Comparison of ENCODE assay signal across 8 mouse cellular contexts in genomic region chr10:81568381-81569191, GRCm38 (mm10). TPM values are rescaled to one million over a fixed set of nuclear protein-coding genes. Genes with fewer than 3 reads are reported as not detected.
A peak's percentile ranks its signal among the peaks of the same experiment; 100 is the strongest.
DNase-seq lines count a peak whose midpoint lies in the region; ATAC-seq lines count a peak whose summit lies in the region.

No protein-coding gene starts in this region.

- H3K27ac ChIP-seq in heart, embryonic 15.5 days, result peak overlapping the region; percentile 90
- H3K27ac ChIP-seq in midbrain, embryonic 16.5 days (ENCODE audit: low read length), result peak overlapping the region; percentile 66

- no peaks in the 10 kb centered on the region for H3K9me3 ChIP-seq in megakaryocyte, embryonic 14.5 days
- no peaks in the 10 kb centered on the region for H3K9me3 ChIP-seq in heart, embryonic 15.5 days (replicated peaks)
- no peaks in the 10 kb centered on the region for H3K9me3 ChIP-seq in midbrain, embryonic 16.5 days (replicated peaks; ENCODE audit: control insufficient read depth, low read length, poor library complexity, severe bottlenecking)

- peak; percentile 72 to 90 for DNase-seq in kidney, postnatal 25 days
- DNase-seq in adipocyte (ENCODE audit: low spot score), result no peak
- DNase-seq in layer of hippocampus, adult 9-11 months, result no peak
- DNase-seq in layer of hippocampus, postnatal 10 days (ENCODE audit: low spot score in 2 of 2), result no peak

- H3K36me3 ChIP-seq in megakaryocyte, embryonic 14.5 days (replicated peaks; ENCODE audit: low read length), result peaks cover 42% of the 10 kb centered on the region
- H3K36me3 ChIP-seq in heart, embryonic 15.5 days, result peaks cover 30% of the 10 kb centered on the region
- peaks cover 14% of the 10 kb centered on the region; the same call in 1 of the 2 replicates for H3K36me3 ChIP-seq in midbrain, embryonic 16.5 days (ENCODE audit: control insufficient read depth, insufficient read depth, low read length)

- ATAC-seq in megakaryocyte, adult 5-6 weeks (ENCODE audit: poor library complexity, severe bottlenecking), result no peak
- ATAC-seq in heart, embryonic 15.5 days (replicated peaks; ENCODE audit: insufficient number of reproducible peaks, insufficient read depth, low FRiP score, low read depth), result peak; percentile 13
- no peak for ATAC-seq in midbrain, embryonic 16.5 days

- WGBS in heart, embryonic 15.5 days, result 10% methylated on average over 15 of the region's 16 CpGs
- 7% methylated on average over 16 of the region's 16 CpGs for WGBS in midbrain, embryonic 16.5 days

- H3K9ac ChIP-seq in heart, embryonic 15.5 days, result peak overlapping the region; percentile 43; the same call in 1 of the 2 replicates
- H3K9ac ChIP-seq in midbrain, embryonic 16.5 days (ENCODE audit: low read depth, low read length), result 0 out of 2 replicates have a peak overlapping the region, but pooled peaks have one; percentile 18

- peak overlapping the region; percentile 65 for H3K4me3 ChIP-seq in megakaryocyte, embryonic 14.5 days (replicated peaks)
- no peak overlapping the region for H3K4me3 ChIP-seq in heart, embryonic 15.5 days
- H3K4me3 ChIP-seq in midbrain, embryonic 16.5 days (ENCODE audit: low read depth, low read length), result no peak overlapping the region

- H3K4me2 ChIP-seq in heart, embryonic 15.5 days, result peak overlapping the region; percentile 53
- 0 out of 2 replicates have a peak overlapping the region, but pooled peaks have one; percentile 11 for H3K4me2 ChIP-seq in midbrain, embryonic 16.5 days (ENCODE audit: low read length)

- H3K4me1 ChIP-seq in megakaryocyte, embryonic 14.5 days, result peaks cover 78% of the 10 kb centered on the region
- H3K4me1 ChIP-seq in heart, embryonic 15.5 days (replicated peaks), result peaks cover 70% of the 10 kb centered on the region
- H3K4me1 ChIP-seq in midbrain, embryonic 16.5 days (ENCODE audit: control insufficient read depth, insufficient read depth, low read length), result peaks cover 33% of the 10 kb centered on the region

- H3K27me3 ChIP-seq in megakaryocyte, embryonic 14.5 days (replicated peaks), result peaks cover 14% of the 10 kb centered on the region
- no peaks in the 10 kb centered on the region for H3K27me3 ChIP-seq in heart, embryonic 15.5 days
- peaks cover 13% of the 10 kb centered on the region for H3K27me3 ChIP-seq in midbrain, embryonic 16.5 days (ENCODE audit: control insufficient read depth, insufficient read depth, low read depth, low read length)

RNA-seq across cellular contexts. Expression of gene Tle2, which starts 5.8 kb away (rescaled TPM):
- 18.9 and 34.3 TPM in 2 replicates for polyA plus RNA-seq in megakaryocyte, embryonic 14.5 days (2012; ENCODE audit: insufficient read depth, low replicate concordance)
- 1.1 and 3.3 TPM in 2 replicates for total RNA-seq in megakaryocyte, adult 5-6 weeks (2015)
- total RNA-seq in megakaryocyte, adult 5-6 weeks (2017), result 0.51 and 1.8 TPM in 2 replicates
- 23.6 and 29.3 TPM in 2 replicates for polyA plus RNA-seq in heart, embryonic 15.5 days (2015; fragmentation: Nextera tagmentation; extraction: Ambion mirVana)
- 39.0 and 54.8 TPM in 2 replicates for polyA plus RNA-seq in midbrain, embryonic 16.5 days (2015; fragmentation: Nextera tagmentation; extraction: Ambion mirVana)
- 10 to 100 TPM; 25.6 to 26.6 TPM for total RNA-seq in layer of hippocampus, postnatal 10 days (2021)

RNA-seq across cellular contexts. Expression of gene Aes, which starts 9.3 kb away (rescaled TPM):
- 2,412 and 5,687 TPM in 2 replicates for polyA plus RNA-seq in megakaryocyte, embryonic 14.5 days (2012; ENCODE audit: insufficient read depth, low replicate concordance)
- 345 and 384 TPM in 2 replicates for total RNA-seq in megakaryocyte, adult 5-6 weeks (2015)
- 238 and 282 TPM in 2 replicates for total RNA-seq in megakaryocyte, adult 5-6 weeks (2017)
- polyA plus RNA-seq in heart, embryonic 15.5 days (2015; fragmentation: Nextera tagmentation; extraction: Ambion mirVana), result 650 and 761 TPM in 2 replicates
- 700 and 706 TPM in 2 replicates for polyA plus RNA-seq in midbrain, embryonic 16.5 days (2015; fragmentation: Nextera tagmentation; extraction: Ambion mirVana)
- total RNA-seq in layer of hippocampus, postnatal 10 days (2021), result 100 to 1,000 TPM; 582 to 612 TPM

RNA-seq across cellular contexts. Expression of gene Gna11, which starts 23.6 kb away (rescaled TPM):
- polyA plus RNA-seq in megakaryocyte, embryonic 14.5 days (2012; ENCODE audit: insufficient read depth, low replicate concordance), result 7.3 and 10.2 TPM in 2 replicates
- total RNA-seq in megakaryocyte, adult 5-6 weeks (2015), result 4.9 and 7.8 TPM in 2 replicates
- 7.1 and 8.1 TPM in 2 replicates for total RNA-seq in megakaryocyte, adult 5-6 weeks (2017)
- polyA plus RNA-seq in heart, embryonic 15.5 days (2015; fragmentation: Nextera tagmentation; extraction: Ambion mirVana), result 52.1 and 64.1 TPM in 2 replicates
- polyA plus RNA-seq in midbrain, embryonic 16.5 days (2015; fragmentation: Nextera tagmentation; extraction: Ambion mirVana), result 89.7 and 90.2 TPM in 2 replicates
- 100 to 1,000 TPM; 124 to 125 TPM for total RNA-seq in layer of hippocampus, postnatal 10 days (2021)

RNA-seq across cellular contexts. Expression of gene Tle6, which starts 32.3 kb away (rescaled TPM):
- 69.5 and 166 TPM in 2 replicates for polyA plus RNA-seq in megakaryocyte, embryonic 14.5 days (2012; ENCODE audit: insufficient read depth, low replicate concordance)
- 1.9 and 8.9 TPM in 2 replicates for total RNA-seq in megakaryocyte, adult 5-6 weeks (2015)
- 6.5 and 11.4 TPM in 2 replicates for total RNA-seq in megakaryocyte, adult 5-6 weeks (2017)
- 23.9 and 30.5 TPM in 2 replicates for polyA plus RNA-seq in heart, embryonic 15.5 days (2015; fragmentation: Nextera tagmentation; extraction: Ambion mirVana)
- 4.3 and 5.2 TPM in 2 replicates for polyA plus RNA-seq in midbrain, embryonic 16.5 days (2015; fragmentation: Nextera tagmentation; extraction: Ambion mirVana)
- 1 to 10 TPM; 1.7 to 2.4 TPM for total RNA-seq in layer of hippocampus, postnatal 10 days (2021)

RNA-seq across cellular contexts. Expression of gene BC025920, which starts 37.5 kb away (rescaled TPM):
- polyA plus RNA-seq in megakaryocyte, embryonic 14.5 days (2012; ENCODE audit: insufficient read depth, low replicate concordance), result not detected in 2 replicates
- total RNA-seq in megakaryocyte, adult 5-6 weeks (2015), result 1.7 and 2.0 TPM in 2 replicates
- total RNA-seq in megakaryocyte, adult 5-6 weeks (2017), result 2.3 and 2.4 TPM in 2 replicates
- polyA plus RNA-seq in heart, embryonic 15.5 days (2015; fragmentation: Nextera tagmentation; extraction: Ambion mirVana), result 0.48 and 0.72 TPM in 2 replicates
- 1.9 and 2.0 TPM in 2 replicates for polyA plus RNA-seq in midbrain, embryonic 16.5 days (2015; fragmentation: Nextera tagmentation; extraction: Ambion mirVana)
- total RNA-seq in layer of hippocampus, postnatal 10 days (2021), result 1 to 10 TPM; 2.0 TPM

Comparison
In these comparisons a context has a peak if more than half of its experiments do, and no peak if none do; other contexts are left out.
1. DNase-seq: peak in kidney, postnatal 25 days (2 of 2); none in adipocyte (single experiment), layer of hippocampus, adult 9-11 months (single experiment) and layer of hippocampus, postnatal 10 days (0 of 2).